Mouse (Mus musculus) sigmoid colon, adult 10 weeks (tissue): ENCODE results near the gene Gm21028. TPM values are rescaled to one million over a fixed set of nuclear protein-coding genes. Genes with fewer than 3 reads are reported as not detected.

Experiments
- polyA plus RNA-seq: library from polyadenylated mRNA; stranded (reverse); fragments of 350-450 nt; fragmentation: Illumina TruSeq; extraction: RNeasy Lipid Tissue Mini Kit (QIAGEN cat#74804); gene quantifications from one replicate; pipeline ENCODE4 v1.2.3, GENCODE M21; 2014; ENCODE audit warnings: low read depth, low replicate concordance

Gm21028 gene
- polyA plus RNA-seq = not detected

DNA sequence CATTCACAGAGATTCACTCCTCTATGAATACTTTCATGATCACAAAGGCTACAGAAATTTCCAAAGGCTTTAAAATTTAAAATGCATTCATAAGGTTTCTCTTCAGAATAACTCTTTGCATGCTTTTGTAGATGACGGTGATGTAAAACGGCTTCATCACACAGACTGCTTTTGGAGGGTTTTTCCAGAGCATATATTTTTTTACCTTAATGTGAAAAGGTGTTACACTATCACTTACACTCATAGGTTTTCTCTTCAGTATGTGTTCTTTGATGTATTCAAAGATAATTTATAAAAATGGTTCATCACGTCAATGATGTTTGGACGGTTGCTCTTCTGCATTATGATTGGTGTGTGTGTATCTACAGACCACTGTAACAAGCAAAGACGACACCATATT lies at the start of gene Gm21028:
TSS of gene Gm21028 (minus strand) at position 101 of the 400 bp plus-strand sequence.

DNA sequence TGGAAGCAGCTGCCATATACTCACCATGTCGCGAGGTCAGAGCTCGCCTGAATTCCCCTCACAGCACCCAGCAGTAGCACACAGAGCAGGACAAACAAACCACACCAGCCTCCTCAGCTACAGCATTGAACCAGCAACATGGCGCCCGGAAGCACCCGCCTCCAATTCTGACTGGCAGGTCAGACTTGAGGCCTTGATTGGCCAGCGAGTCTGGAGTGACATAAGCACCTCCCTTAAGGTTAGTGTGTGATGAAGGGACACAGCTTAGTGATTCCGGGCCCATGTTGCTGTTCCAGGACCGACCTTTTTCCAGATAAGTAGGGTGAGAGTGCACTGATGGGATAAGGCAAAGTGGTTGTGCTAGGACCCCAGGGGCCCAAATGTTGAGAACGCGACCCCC lies 14.0 kb upstream of the Gm21028 start, which contains the start of gene Zfp977:
TSS of gene Zfp977 (minus strand) at position 135 of the 400 bp plus-strand sequence.

Other genes with a start within 250 kb of the Gm21028 start
- gene 4933421I07Rik, start 130.5 kb downstream of the Gm21028 start, polyA plus RNA-seq = not detected
- gene Zfp141, start 72.8 kb downstream of the Gm21028 start, polyA plus RNA-seq = 33.0 TPM
- gene Zfp977, start 14.0 kb upstream of the Gm21028 start, polyA plus RNA-seq = 6.8 TPM
- gene Zfp976, start 64.0 kb upstream of the Gm21028 start, polyA plus RNA-seq = 29.7 TPM
- 34.6 TPM for gene Zfp975, start 114.2 kb upstream of the Gm21028 start, polyA plus RNA-seq
- not detected for gene Gm17067, start 148.4 kb upstream of the Gm21028 start, polyA plus RNA-seq
- gene Vmn2r62, start 214.9 kb upstream of the Gm21028 start, polyA plus RNA-seq = not detected